Mouse (Mus musculus) gastrocnemius, adult 8-10 months (tissue): ENCODE results near the gene 4833420G17Rik. TPM values are rescaled to one million over a fixed set of nuclear protein-coding genes. Genes with fewer than 3 reads are reported as not detected.
"Not testable (repeated sequence)": the region's sequence is repeated elsewhere in the genome, so short reads cannot be mapped to it uniquely, and the experiment has no call there.

Experiments used
- DNase-seq, 2 experiments: peaks; one replicate each; pipeline ENCODE4 v3.0.0; 2022; ENCODE audit warnings: low spot score in 2 of 2
- total RNA-seq, 4 experiments: library from RNA; stranded (reverse); gene quantifications; 2 replicates each; pipeline ENCODE4 v1.2.4; 2022

4833420G17Rik gene
- 1 to 10 TPM; 5.2 to 7.5 (median 5.4) TPM for total RNA-seq

GRCm38 (mm10) chr13:119462596-119463560 lies at the start of gene 4833420G17Rik:
Gene 4833420G17Rik, plus strand, starts transcription at chr13:119462768.
- peak; percentile 65 to 77 for DNase-seq

GRCm38 (mm10) chr13:119413026-119413425 lies 49.5 kb upstream of the 4833420G17Rik start:
- no peak for DNase-seq

- no peak for DNase-seq
Measured at GRCm38 (mm10) chr13:119418479-119418878, 44.1 kb upstream of the 4833420G17Rik start.

- no peak for DNase-seq
Measured at GRCm38 (mm10) chr13:119430164-119430563, 32.4 kb upstream of the 4833420G17Rik start.

GRCm38 (mm10) chr13:119432041-119432440 lies 30.5 kb upstream of the 4833420G17Rik start:
- no peak for DNase-seq

GRCm38 (mm10) chr13:119434359-119434758 lies 28.2 kb upstream of the 4833420G17Rik start:
- DNase-seq, result no peak

GRCm38 (mm10) chr13:119442244-119442643 lies 20.3 kb upstream of the 4833420G17Rik start:
- DNase-seq, result no peak

- no peak for DNase-seq
Measured at GRCm38 (mm10) chr13:119453563-119453962, 9.0 kb upstream of the 4833420G17Rik start.

- DNase-seq, result no peak
Measured at GRCm38 (mm10) chr13:119455082-119455481, 7.5 kb upstream of the 4833420G17Rik start.

- DNase-seq, result no peak
Measured at GRCm38 (mm10) chr13:119456342-119456741, 6.2 kb upstream of the 4833420G17Rik start.

- no peak for DNase-seq
Measured at GRCm38 (mm10) chr13:119461900-119462595, 520 bp upstream of the 4833420G17Rik start.

- DNase-seq, result no peak
Measured at GRCm38 (mm10) chr13:119476631-119477030, 14.1 kb downstream of the 4833420G17Rik start.

GRCm38 (mm10) chr13:119477789-119478188 lies 15.2 kb downstream of the 4833420G17Rik start:
- no peak for DNase-seq

- DNase-seq, result no peak
Measured at GRCm38 (mm10) chr13:119487354-119487753, 24.8 kb downstream of the 4833420G17Rik start.

- peak; percentile 59 to 78 for DNase-seq
Measured at GRCm38 (mm10) chr13:119487880-119488580, 25.5 kb downstream of the 4833420G17Rik start, which contains the start of the genes Tmem267 and 3110070M22Rik. Gene Tmem267, plus strand, starts transcription at chr13:119488039. Gene 3110070M22Rik, minus strand, starts transcription at chr13:119488383.

- DNase-seq, result not testable (repeated sequence)
Measured at GRCm38 (mm10) chr13:119492083-119492482, 29.5 kb downstream of the 4833420G17Rik start.

- not testable (repeated sequence) for DNase-seq
Measured at GRCm38 (mm10) chr13:119494938-119495337, 32.4 kb downstream of the 4833420G17Rik start.
